Mouse (Mus musculus) embryonic fibroblast, embryonic 13.5 days (primary cell): ENCODE data around the gene Tnf. TPM values are rescaled to one million over a fixed set of nuclear protein-coding genes. Genes with fewer than 3 reads are reported as not detected.

Source experiments
- H3K27ac ChIP-seq: 2 replicates; pipeline ENCODE4 v1.5.1; 2012; ENCODE audit warnings: low read length, control low read depth, inconsistent platforms; ENCODE audit not compliant: insufficient read depth
- H3K4me1 ChIP-seq: 2 replicates; pipeline ENCODE4 v1.6.1; 2011; ENCODE audit warnings: low read length; ENCODE audit not compliant: control insufficient read depth, insufficient read depth
- H3K4me3 ChIP-seq: 2 replicates; pipeline ENCODE4 v1.5.1; 2011; ENCODE audit warnings: mild to moderate bottlenecking, control low read depth, low read length; ENCODE audit not compliant: insufficient read depth
- CTCF ChIP-seq: IDR thresholded peaks from 2 replicates; pipeline ENCODE4 v1.5.1; 2011; ENCODE audit warnings: mild to moderate bottlenecking, control low read depth, low read length, moderate library complexity, borderline replicate concordance; ENCODE audit not compliant: insufficient read depth
- POLR2A ChIP-seq: IDR thresholded peaks from 2 replicates; pipeline ENCODE4 v1.6.1; 2011; ENCODE audit warnings: low read depth, mild to moderate bottlenecking, control low read depth, low read length, moderate library complexity
- polyA plus RNA-seq: library from polyadenylated mRNA; stranded (reverse); fragments of >200 nt; gene quantifications from 2 replicates; pipeline ENCODE4 v1.2.4, GENCODE M21; 2011; ENCODE audit warnings: low read depth; ENCODE audit not compliant: missing spikeins, insufficient read length

The Tnf gene
- polyA plus RNA-seq, 1 experiment: 0.35 TPM

- Histone ChIP-seq H3K27ac (no peak overlapping the region), H3K4me1 (no peaks in the 10 kb centered on the region), H3K4me3 (no peak overlapping the region)
- TF ChIP-seq CTCF: no peak
- no peak for TF ChIP-seq POLR2A
Observed at GRCm38 (mm10) chr17:35218516-35219193, 16.8 kb upstream of the Tnf start.

GRCm38 (mm10) chr17:35213071-35213470 lies 11.3 kb upstream of the Tnf start:
- no peak overlapping the region for H3K4me3 ChIP-seq
- TF ChIP-seq CTCF (no peak), POLR2A (no peak)
- no peaks in the 10 kb centered on the region for H3K4me1 ChIP-seq
- no peak overlapping the region for H3K27ac ChIP-seq

DNA sequence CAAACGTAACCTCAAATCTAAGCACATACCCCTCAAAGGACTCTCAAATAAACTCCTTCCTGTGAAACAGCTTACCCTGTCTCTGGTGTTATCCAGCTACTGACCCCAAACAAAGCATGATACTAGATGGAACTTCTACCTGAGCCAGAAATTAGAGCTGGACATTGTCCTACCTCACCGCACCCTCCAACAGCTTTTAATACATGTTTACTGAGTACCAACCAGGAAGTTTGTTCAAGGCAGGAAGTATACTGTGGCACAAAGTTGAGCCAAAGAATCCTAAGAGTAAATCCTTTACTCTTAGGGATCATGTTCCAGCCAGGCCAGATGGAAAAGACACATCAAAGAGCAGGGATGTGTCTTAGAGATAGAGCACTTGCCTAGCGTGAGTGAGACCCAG lies 8.8 kb upstream of the Tnf start:
- Histone ChIP-seq H3K27ac (no peak overlapping the region), H3K4me1 (no peaks in the 10 kb centered on the region), H3K4me3 (no peak overlapping the region)
- TF ChIP-seq CTCF: no peak
- TF ChIP-seq POLR2A: no peak

- Histone ChIP-seq H3K4me1 (no peaks in the 10 kb centered on the region), H3K27ac (no peak overlapping the region), H3K4me3 (no peak overlapping the region)
- no peak for TF ChIP-seq POLR2A
- TF ChIP-seq CTCF: no peak
Observed at GRCm38 (mm10) chr17:35209785-35210535, 8.2 kb upstream of the Tnf start.

- H3K4me3 ChIP-seq: no peak overlapping the region
Observed at GRCm38 (mm10) chr17:35205380-35205769, 3.6 kb upstream of the Tnf start.

DNA sequence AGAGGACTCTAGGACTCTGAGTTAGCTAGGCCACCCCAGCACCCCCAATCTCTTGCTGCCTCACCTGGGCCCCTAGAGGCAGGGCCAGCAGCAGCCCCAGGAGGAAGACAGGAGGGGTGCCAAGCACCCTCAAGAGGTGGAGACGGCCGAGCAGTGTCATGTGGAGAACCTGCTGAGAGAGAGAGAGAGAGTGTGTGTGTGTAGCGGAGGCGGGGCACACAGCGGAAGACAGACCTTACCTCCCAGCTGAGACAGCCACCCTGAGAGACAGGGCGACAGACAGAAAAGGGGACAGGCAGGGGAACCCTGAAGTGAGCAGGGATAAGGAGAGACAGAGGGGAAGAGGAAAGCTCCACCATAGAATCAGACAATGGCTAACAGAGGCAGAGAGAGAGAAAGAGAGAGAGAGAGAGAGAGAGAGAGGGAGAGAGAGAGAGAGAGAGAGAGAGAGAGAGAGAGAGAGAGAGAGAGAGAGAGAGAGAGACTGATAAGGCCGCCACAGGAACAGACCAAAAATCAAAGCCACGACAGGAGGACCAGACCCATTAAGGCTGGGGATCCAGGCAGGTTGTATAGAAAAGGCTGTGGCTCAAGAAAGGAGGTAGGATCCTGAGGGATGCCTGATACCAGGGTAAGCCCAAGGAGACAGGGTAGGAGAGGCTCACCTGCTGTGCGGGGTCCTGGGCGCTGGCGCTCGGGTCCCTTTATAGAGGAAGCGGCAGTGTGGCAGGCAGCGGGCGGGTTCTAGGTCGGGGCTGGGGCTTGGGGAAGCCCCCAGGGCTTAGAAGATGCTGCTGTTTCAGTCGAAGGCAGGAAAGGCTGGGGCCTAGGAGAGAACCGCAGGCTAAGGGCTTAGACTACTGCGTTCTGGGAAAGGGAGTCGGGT lies 2.9 kb upstream of the Tnf start, which contains the start of gene Lta:
Gene Lta (minus strand): TSS at position 858 of the 886 bp plus-strand sequence.
- H3K27ac ChIP-seq: no peak within 1 kb of the TSS
- TF ChIP-seq CTCF (no peak), POLR2A (no peak)
- no peak within 1 kb of the TSS for H3K4me3 ChIP-seq
- H3K4me1 ChIP-seq: no peaks in the 10 kb centered on the region

More at GRCm38 (mm10) chr17:35205380-35205769, 3.6 kb upstream of the Tnf start:
- Histone ChIP-seq H3K4me1 (no peaks in the 10 kb centered on the region), H3K27ac (no peak overlapping the region)
- TF ChIP-seq CTCF (no peak), POLR2A (no peak)

- Histone ChIP-seq H3K4me1 (no peaks in the 10 kb centered on the region), H3K4me3 (no peak overlapping the region), H3K27ac (no peak overlapping the region)
- TF ChIP-seq CTCF (no peak), POLR2A (no peak)
Observed at GRCm38 (mm10) chr17:35202442-35202841, 635 bp upstream of the Tnf start.

DNA sequence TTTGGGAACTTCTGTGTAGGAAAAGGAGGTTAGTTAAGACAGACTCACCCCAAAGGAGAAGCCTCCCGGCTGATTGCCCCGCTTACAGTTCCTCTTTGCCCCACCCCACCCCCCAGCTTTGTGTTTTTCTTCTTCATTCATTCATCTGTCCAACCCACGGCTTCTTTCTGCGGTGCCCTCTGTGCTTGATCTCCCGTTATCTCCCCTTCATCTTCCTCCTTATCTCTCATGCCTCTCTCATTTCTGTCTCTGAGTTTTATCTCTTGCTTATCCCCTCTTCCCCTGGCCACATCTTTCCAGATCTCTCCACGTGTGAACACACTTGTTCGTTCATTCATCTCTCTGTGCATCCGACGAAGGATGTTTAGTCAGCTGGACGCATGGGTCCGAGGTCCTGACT lies 679 bp downstream of the Tnf start:
- TF ChIP-seq CTCF: no peak
- TF ChIP-seq POLR2A: no peak
- no peaks in the 10 kb centered on the region for H3K4me1 ChIP-seq
- H3K4me3 ChIP-seq: no peak overlapping the region
- H3K27ac ChIP-seq: no peak overlapping the region

GRCm38 (mm10) chr17:35200398-35200797 lies 1.4 kb downstream of the Tnf start:
- Histone ChIP-seq H3K4me3 (no peak overlapping the region), H3K27ac (no peak overlapping the region), H3K4me1 (no peaks in the 10 kb centered on the region; the same call in 1 of the 2 replicates)
- TF ChIP-seq POLR2A: no peak
- TF ChIP-seq CTCF: no peak
